Mouse (Mus musculus) liver, embryonic 14.5 days (tissue): ENCODE results near the gene Ppig. TPM values are rescaled to one million over a fixed set of nuclear protein-coding genes. Genes with fewer than 3 reads are reported as not detected.

ENCODE experiments used
- ATAC-seq: fragments of 200-750 bp; cut with Nextera tagmentation; 2 replicates; pipeline ENCODE4 v1.8.0; 2017; ENCODE audit warnings: moderate number of reproducible peaks, mild to moderate bottlenecking, moderate library complexity; ENCODE audit not compliant: insufficient read depth
- DNase-seq, 3 experiments: peaks; one replicate each; pipeline ENCODE4 v3.0.0-alpha.2; 2012 to 2013; ENCODE audit warnings: low read depth in 3 of 3, low spot score in 3 of 3
- H3K27ac ChIP-seq: fragments of 300-500 bp; sonication (generic); 2 replicates; pipeline ENCODE4 v1.5.1; 2014; ENCODE audit warnings: moderate library complexity, mild to moderate bottlenecking, control low read depth, inconsistent platforms
- H3K27me3 ChIP-seq: fragments of 300-500 bp; sonication (generic); 2 replicates; pipeline ENCODE4 v1.6.1; 2014; ENCODE audit warnings: mild to moderate bottlenecking, low read length, moderate library complexity; ENCODE audit not compliant: control insufficient read depth, insufficient read depth
- H3K36me3 ChIP-seq: fragments of 300-500 bp; sonication (generic); replicated peaks from 2 replicates; pipeline ENCODE4 v1.6.1; 2014; ENCODE audit warnings: low read depth; ENCODE audit not compliant: control insufficient read depth, insufficient read depth
- H3K4me1 ChIP-seq, 2 experiments: fragments of 200-500 bp in 1 of 2; fragments of 300-500 bp in 1 of 2; sonication (generic) in 1 of 2; replicated peaks; 2 replicates each; pipeline ENCODE4 v1.6.1; 2012 to 2014; ENCODE audit warnings: antibody characterized with exemption in 1 of 2, inconsistent platforms in 1 of 2, low read length in 1 of 2; ENCODE audit not compliant: control insufficient read depth in 2 of 2, insufficient read depth in 2 of 2
- H3K4me2 ChIP-seq: fragments of 300-500 bp; sonication (generic); 2 replicates; pipeline ENCODE4 v1.6.1; 2014; ENCODE audit warnings: low read depth, mild to moderate bottlenecking, control low read depth, moderate library complexity
- H3K4me3 ChIP-seq, 2 experiments: fragments of 200-500 bp in 1 of 2; fragments of 300-500 bp in 1 of 2; sonication (generic) in 1 of 2; 2 replicates each; pipeline ENCODE4 v1.5.1; 2012 to 2014; ENCODE audit warnings: low read depth in 2 of 2, low read length in 2 of 2, mild to moderate bottlenecking in 2 of 2, control low read depth in 1 of 2, inconsistent platforms in 1 of 2, moderate library complexity in 1 of 2; ENCODE audit not compliant: insufficient read depth in 1 of 2
- H3K9ac ChIP-seq: fragments of 300-500 bp; sonication (generic); replicated peaks from 2 replicates; pipeline ENCODE4 v1.6.1; 2014; ENCODE audit warnings: mild to moderate bottlenecking, control low read depth, moderate library complexity
- H3K9me3 ChIP-seq: fragments of 300-500 bp; sonication (generic); 2 replicates; pipeline ENCODE4 v1.6.1; 2016; ENCODE audit warnings: low read length, mixed read lengths; ENCODE audit not compliant: control insufficient read depth
- CTCF ChIP-seq: IDR thresholded peaks from 2 replicates; pipeline ENCODE4 v1.5.1; 2016; ENCODE audit warnings: antibody characterized with exemption, low read depth, control low read depth
- EP300 ChIP-seq: IDR thresholded peaks from 2 replicates; pipeline ENCODE4 v1.6.1; 2016; ENCODE audit warnings: antibody characterized with exemption, low read depth
- whole genome bisulfite sequencing: fragments of 180-500 bp; shearing (Covaris S2); extraction: QIAGEN DNeasy Blood & Tissue Kit; methylation state at CpG from one replicate; pipeline ENCODE4 v1.1.7; 2014; ENCODE audit not compliant: insufficient replicate concordance; 5-methylcytosine and 5-hydroxymethylcytosine counted together
- polyA plus RNA-seq, 2 experiments: library from polyadenylated mRNA; depleted of rRNA in 1 of 2; stranded (reverse) in 1 of 2; unstranded in 1 of 2; fragments of >200 nt; fragmentation: Nextera tagmentation in 1 of 2; extraction: Ambion mirVana in 1 of 2; gene quantifications; 2 replicates each; pipeline versions ENCODE4 v1.2.1 to v1.2.3; 2012 to 2014

Ppig gene
- polyA plus RNA-seq, 2 experiments = 10.0 to 60.2 TPM

DNA sequence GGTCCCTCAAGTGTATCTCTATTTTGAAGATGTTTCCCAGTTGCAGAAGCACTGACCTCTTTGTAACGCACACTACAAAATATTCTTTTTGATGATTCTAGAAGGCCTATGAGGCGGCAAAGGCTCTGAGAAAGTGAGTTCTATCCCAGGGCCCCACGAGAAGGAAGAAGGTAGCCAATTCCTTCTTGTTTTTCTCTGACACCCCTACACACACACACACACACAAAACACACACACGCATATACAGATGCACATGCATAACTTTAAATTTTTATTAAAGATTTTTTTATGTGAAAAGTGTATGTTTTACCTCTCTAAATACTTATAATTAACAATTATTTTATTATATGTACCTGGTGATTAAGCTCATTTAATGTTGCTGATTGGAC, 8.7 kb upstream of the Ppig start:
- ATAC-seq (no peak), DNase-seq (no peak)
- WGBS = 31% methylated on average over 4 of the region's 4 CpGs

DNA sequence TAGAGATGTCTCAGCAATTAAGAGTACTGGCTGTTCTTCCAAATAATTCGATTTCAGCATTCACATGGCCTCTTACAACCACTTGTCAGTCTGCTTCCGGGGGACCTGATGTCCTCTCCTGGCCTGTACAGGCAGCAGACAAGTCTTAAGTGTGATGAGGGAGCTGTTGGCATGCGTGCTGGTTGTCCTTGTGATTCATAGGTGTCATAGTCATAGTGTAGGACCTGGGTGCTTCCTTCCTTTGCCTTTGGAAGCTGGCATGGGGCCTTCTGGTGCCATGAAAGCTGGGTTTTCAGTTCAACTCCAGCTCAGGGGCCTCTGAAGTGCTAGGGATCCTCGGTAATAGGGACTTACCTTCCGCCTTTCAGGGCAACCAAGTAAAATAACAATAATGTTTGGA, 8.2 kb upstream of the Ppig start:
- DNase-seq (no peak), ATAC-seq (no peak)
- H3K9ac ChIP-seq = no peak overlapping the region
- H3K4me3 ChIP-seq = no peak overlapping the region
- no peak overlapping the region for H3K27ac ChIP-seq
- TF ChIP-seq CTCF (no peak), EP300 (no peak)
- H3K36me3 ChIP-seq = no peaks in the 10 kb centered on the region
- 59% methylated on average over 5 of the region's 5 CpGs for WGBS
- no peak overlapping the region for H3K4me2 ChIP-seq
- no peaks in the 10 kb centered on the region for H3K27me3 ChIP-seq
- peaks cover 0 to 2% of the 10 kb centered on the region in 2 experiments; a peak in 1 of 4 replicates for H3K4me1 ChIP-seq
- no peaks in the 10 kb centered on the region for H3K9me3 ChIP-seq

More for the DNA sequence above, 8.7 kb upstream of the Ppig start:
- Histone ChIP-seq H3K9ac (no peak overlapping the region), H3K27me3 (no peaks in the 10 kb centered on the region), H3K4me3 (peak overlapping the region in 1 of 2 experiments; percentile 63; a peak in 2 of 4 replicates), H3K36me3 (no peaks in the 10 kb centered on the region), H3K9me3 (no peaks in the 10 kb centered on the region), H3K4me1 (peaks cover 0 to 2% of the 10 kb centered on the region in 2 experiments; a peak in 1 of 4 replicates), H3K27ac (no peak overlapping the region), H3K4me2 (peak overlapping the region; percentile 66)
- TF ChIP-seq EP300 (no peak), CTCF (no peak)

DNA sequence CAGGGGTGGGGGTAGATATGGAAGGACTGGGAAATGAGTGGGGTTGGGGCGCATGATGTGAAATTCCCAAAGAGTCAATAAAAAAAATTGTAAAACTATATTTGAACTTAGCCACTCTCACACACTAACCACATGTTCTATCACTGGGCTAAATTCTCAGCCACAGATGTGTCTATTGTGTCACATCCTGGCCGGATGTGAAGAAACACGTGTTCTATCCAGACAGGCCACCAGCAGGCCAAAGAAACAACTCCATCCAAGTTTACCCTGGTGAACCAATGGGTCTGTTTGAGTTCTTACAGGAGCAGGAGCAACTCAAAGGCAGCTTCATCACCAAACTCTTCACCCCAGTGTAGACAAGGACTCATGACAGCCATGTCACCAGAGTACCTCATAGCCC, 5.9 kb upstream of the Ppig start:
- no peak for DNase-seq

DNA sequence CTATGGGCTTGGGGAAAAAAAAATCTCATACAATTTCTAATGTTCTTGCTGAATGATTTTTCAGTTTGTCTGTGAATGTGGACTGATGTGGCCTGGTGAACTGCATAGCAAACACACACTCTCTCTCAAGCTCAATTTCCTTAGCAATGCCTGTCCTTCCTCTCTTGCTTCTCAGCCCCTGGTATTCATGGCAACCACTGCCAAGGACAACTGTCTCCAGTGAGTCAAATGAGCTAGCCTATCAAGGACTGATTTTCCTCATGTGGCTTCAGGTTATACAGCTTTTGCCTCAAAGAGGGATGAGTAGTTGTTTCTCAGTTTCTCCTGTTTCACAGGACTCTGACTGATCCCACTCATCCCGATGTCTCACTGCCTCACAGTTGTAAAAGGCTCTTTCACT, 3.2 kb upstream of the Ppig start:
- Histone ChIP-seq H3K27ac (no peak overlapping the region), H3K4me1 (peaks cover 5% of the 10 kb centered on the region in 2 experiments), H3K4me3 (no peak overlapping the region), H3K27me3 (no peaks in the 10 kb centered on the region), H3K9ac (no peak overlapping the region), H3K4me2 (no peak overlapping the region), H3K9me3 (no peaks in the 10 kb centered on the region), H3K36me3 (no peaks in the 10 kb centered on the region)
- no peak for ATAC-seq
- TF ChIP-seq CTCF = no peak
- TF ChIP-seq EP300 = no peak
- DNase-seq = no peak
- WGBS = 50% methylated on average over 1 of the region's 1 CpGs

More for the DNA sequence above, 5.9 kb upstream of the Ppig start:
- Histone ChIP-seq H3K36me3 (no peaks in the 10 kb centered on the region), H3K9me3 (no peaks in the 10 kb centered on the region), H3K4me3 (no peak overlapping the region), H3K4me2 (no peak overlapping the region), H3K4me1 (no peaks in the 10 kb centered on the region; a peak in 1 of 4 replicates), H3K9ac (no peak overlapping the region), H3K27ac (no peak overlapping the region), H3K27me3 (no peaks in the 10 kb centered on the region)
- 45% methylated on average over 3 of the region's 3 CpGs for WGBS
- TF ChIP-seq CTCF = no peak
- TF ChIP-seq EP300 = no peak
- no peak for ATAC-seq

DNA sequence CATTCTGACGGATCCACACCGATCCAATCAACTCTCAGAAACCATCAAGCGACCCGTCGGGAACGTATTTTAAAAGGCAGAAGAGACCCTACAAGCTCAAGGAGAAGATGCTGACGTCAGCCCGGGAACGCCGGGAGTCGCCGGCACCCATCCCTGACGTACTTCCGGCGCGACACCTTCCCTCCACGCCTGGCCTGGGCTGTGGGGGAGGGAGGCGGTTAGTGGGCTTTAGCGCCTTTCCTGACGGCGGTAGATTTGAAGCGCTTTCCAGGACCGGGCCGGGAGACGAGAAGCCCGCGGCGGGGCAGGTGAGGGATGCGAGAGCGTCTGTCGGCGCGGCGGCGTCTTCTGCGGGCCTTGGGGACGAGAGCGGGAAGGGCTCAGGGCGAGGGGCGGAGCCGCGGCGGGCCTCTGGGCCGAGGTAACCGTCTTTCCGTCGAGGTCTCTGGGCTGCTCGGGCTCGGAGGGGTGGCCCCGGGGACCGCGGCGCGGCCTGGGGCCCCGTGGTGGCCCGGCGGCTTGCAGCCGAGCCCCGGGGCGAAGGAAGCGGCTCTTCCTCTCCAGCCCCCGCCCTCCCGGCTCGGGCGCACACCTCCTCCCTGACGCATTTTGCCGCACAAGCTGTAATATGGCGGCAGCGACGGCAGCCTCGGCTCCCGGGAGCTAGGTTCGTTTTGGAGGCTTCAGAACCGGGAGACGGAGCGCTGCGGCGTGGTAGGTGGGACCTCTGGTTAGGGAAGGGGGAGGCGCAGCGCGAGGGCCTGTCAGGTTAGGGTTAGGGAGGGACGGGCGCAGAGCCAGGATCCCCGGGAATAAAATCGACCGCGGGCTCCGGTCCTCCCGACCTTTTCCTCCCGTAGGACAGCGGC, 539 bp downstream of the Ppig start:
- H3K27ac ChIP-seq = peak overlapping the region; percentile 36
- H3K4me1 ChIP-seq = peaks cover 7 to 9% of the 10 kb centered on the region in 2 experiments
- WGBS = under 1% methylated on average over 87 of the region's 91 CpGs
- H3K9me3 ChIP-seq = no peaks in the 10 kb centered on the region
- DNase-seq (peak; percentile 83 to 85 (median 84)), ATAC-seq (peak; percentile 90)
- peak overlapping the region; percentile 79 for H3K4me2 ChIP-seq
- TF ChIP-seq EP300 = no peak
- TF ChIP-seq CTCF = no peak
- H3K4me3 ChIP-seq = peak overlapping the region; percentile 84 to 96
- no peaks in the 10 kb centered on the region for H3K27me3 ChIP-seq
- H3K9ac ChIP-seq = peak overlapping the region; percentile 95
- H3K36me3 ChIP-seq = no peaks in the 10 kb centered on the region
